Mouse (Mus musculus) spleen, postnatal 36 days (tissue): ENCODE measurements around the gene Gtpbp4.
A peak's percentile ranks its signal among the peaks of the same experiment; 100 is the strongest.
"Not testable (repeated sequence)": the region's sequence is repeated elsewhere in the genome, so short reads cannot be mapped to it uniquely, and the experiment has no call there.

Source experiments
- DNase-seq, 2 experiments: peaks; one replicate each; pipeline ENCODE4 v3.0.0; 2022; ENCODE audit warnings: low spot score in 2 of 2, mixed read lengths in 1 of 2

Gene Gtpbp4

DNA sequence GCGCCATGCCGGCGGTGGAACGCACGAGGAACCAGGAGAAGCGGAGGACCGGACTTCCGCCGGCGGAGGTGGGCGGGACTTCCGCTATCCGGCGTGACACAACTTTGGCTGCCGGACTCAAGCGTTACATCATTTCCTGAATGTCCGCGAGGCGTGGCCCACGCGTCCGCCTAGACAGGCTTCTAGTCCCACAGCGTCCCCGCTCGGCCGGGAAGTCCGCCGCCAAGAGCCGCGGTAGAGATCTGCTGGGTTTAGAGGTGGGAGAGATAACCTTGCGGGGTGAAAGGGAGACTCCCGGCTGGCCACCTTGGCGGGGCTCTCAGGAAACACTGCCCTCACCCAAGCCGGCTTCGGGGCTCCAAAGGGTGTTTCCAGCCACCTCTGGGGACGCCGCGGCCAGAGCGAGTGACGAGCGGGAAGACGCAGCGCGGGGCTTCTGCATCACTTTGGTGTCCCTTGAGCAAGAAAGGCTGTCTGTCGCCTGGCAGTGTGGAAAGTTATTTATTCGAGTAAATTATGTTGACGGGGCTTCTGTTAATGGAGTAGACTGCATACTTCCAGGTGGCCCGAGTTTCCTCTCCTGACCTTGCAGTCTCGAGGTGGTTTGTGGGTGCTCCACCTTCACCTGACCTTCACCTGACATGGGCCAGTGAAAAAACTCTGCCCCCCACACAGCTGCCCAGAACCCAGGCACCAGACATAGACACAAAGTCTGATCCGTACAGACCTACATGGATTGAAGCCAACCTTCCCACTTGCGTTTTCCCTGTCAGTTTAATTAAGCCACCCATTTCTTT, at the start of gene Gtpbp4:
Gene Gtpbp4 (minus strand): TSS at position 94 of the 797 bp plus-strand sequence.
- DNase-seq, result peak; percentile 96 to 97

DNA sequence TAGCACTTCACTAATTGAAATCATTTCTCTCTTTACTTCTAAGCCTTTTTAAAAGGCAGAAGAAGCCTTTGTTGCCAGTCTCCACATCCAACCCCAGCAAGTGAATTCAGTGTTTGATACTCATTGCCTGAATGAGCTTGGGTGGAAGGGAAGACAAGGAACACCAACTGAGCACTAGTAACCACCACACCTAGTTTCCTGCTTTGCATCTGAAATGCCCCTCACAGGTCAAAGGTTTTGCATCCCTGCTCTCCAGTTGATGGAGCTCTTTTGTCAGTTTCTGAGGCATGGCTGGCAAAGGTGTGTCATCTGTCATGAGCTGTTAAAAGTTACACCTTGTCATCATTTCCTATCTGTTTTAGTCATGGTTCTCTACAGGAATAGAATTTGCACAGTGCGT, 48.8 kb upstream of the Gtpbp4 start:
- DNase-seq, result no peak

DNA sequence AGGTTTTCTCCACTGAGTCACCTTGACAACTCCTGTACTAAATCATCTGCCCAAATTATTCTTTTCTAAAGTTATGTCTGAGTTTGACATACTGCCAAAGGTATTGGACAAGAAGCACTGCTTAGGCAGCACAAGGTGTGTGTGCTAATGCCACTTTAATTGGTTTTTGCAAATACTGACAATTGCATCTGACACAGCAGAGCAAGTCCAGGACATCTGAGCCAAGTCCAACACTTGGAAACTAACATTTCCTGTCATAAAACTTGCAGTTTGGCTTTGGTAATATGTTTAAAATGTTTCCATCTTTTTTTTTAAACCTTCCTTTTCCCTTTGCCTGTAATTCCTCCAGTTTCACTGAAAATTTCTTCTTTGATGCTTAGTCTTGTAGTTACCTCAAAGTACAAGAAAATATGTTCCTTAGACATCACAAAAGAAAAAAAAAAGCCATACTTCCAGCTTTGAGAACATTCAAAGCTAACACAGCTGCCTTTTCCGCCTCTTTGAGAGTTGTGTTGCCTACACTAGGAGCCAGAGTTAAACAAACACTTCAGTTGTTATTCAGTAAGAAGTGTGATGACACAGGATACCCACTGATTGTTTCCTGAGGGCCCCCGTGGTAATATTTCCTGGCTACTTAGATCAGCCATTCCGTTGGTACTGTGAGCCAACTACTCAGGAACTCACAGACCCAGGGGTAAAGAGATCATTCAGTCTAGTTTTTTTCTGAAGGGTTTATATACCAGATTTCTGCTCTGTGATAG, 47.6 kb upstream of the Gtpbp4 start:
- no peak for DNase-seq

DNA sequence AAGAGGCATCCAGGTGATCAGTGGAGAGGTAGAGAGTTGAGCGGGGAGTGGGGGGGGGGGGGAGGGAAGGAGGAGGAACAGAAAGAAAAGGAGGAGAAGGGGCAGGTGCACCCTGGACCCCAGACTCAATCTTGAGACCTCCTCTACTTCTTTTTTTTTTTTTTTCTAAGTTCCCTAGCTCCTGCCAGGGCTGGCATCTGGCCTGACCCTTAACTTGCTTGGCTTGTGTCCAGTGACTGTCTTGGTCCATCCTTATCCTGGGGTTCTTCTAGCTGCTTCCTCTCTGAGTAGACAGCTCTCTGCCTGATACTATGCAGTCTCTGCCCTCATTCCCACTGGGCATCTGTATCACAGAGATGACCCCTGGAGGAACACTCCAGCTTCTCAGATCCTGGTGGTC, 44.7 kb upstream of the Gtpbp4 start:
- DNase-seq, result no peak

DNA sequence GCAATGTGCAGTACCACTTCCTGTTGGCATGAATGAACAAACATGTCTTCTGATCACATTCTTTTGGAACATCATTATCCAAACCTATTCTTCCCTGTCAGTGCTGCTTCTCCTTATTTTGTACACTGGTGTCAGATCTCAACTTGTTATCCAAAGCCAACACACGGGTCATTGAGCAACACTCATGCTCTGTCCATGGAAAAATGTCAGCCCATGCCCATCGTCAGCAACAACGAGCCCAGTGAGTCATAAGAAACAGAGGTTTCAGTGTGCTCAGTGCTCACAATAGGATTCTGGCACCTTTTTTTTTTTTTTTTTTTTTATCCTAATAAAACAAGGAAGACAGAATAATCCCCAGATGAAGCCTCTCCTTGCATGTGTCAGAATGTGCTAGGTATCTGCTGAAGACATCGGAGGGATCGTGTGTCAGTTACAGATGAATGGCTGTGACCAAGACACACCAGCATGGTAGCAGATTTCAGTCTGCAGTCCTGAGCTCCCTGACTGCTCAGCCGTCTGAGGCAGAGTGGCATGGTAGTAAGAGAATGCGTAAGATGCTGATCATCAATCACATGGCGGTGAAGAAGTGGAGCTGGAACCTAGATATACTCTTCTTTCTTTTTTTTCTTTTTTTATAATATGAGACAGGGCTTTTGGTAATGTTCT, 36.2 kb upstream of the Gtpbp4 start:
- DNase-seq, result no peak

DNA sequence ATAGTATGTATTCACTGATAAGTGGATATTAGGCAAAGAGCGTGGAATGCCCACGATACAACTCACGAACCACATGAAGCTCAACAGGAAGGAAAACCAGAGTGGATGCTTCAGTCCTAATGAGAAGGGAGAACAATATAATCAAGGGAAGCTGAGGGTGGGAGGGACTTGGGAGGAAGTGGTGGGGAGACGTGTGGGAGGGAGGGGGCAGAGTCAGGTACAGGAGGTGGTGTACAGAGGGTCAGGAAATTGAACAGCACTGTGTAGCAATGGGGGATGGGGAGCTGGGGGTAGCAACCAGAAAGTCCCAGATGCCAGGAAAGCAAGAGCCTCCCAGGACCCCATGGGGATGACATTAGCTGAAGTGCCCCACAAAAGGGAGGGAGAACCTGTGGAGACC, 34.5 kb upstream of the Gtpbp4 start:
- DNase-seq, result no peak

DNA sequence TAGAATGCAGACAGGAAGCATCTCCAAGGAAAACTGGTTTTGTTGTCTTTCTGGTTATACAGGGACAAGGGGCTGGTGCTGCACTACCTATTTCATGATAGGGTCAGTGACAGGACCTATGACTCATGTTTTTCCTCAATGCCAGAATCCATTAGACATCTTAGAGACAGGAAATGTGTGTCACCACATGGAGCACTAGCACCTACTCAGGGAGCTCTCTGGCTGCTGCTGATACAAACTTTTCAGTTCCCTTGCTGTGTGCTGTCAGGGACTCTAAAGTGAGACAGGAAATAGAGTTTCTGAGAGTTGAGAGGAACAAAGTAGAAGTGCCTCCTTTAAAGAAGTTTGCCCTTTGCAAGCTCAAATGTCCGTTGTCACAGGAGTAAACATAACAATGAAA, 31.4 kb upstream of the Gtpbp4 start:
- no peak for DNase-seq

DNA sequence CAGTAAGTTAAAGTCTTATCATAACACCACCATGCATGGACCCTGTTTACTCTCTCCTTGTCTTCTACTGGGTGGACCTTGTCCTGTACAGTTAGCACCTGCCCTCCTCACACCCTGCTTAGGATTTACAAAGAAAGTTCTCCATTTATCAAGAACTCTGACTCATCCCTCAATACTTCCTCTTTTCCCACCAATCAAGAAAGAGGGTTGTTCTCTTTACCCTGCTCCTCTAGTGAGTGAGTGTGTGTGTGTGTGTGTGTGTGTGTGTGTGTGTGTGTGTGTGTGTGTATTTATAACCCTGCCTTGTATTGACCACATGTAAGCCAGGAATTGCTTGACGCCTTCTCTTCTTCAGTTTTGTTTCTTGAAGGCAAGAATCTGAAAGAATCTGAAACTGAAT, 26.7 kb upstream of the Gtpbp4 start:
- DNase-seq, result peak in 1 of 2 experiments; percentile 26

DNA sequence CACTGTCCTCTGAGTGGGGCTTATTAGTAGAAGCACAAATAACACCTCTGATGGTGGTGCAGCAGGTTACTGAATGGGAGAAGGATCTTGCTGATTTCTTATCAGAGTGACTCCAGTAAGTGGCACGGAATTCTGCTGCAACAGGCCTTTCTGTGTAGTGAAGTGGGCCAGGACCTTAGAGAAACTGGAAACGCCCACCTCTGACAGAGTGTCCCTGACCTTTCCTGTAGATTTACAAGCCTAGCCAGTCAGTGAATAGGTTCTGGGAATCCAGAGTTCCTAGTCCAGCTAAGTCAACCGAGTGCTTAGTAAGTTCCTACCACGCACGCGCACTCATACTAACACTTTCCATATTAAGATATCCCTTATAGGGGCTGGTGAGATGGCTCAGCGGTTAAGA, 25.7 kb upstream of the Gtpbp4 start:
- no peak for DNase-seq

DNA sequence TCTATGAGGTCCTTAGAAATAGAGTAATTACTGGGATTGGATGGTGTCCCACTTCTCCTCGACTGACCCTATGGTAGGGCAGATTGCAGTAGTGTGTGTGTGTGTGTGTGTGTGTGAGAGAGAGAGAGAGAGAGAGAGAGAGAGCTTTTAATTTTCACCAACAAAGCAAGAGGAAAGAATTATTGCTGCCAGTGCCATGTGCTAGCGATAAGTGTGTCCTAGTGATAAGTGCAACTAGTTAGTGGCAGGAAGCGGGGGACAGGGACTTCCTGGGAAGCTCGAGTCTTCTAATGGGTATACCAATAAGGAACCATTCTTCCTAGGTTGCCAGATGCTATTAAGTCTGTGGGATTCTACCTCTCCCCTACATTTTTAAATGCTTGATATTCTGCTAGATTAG, 23.8 kb upstream of the Gtpbp4 start:
- no peak for DNase-seq

DNA sequence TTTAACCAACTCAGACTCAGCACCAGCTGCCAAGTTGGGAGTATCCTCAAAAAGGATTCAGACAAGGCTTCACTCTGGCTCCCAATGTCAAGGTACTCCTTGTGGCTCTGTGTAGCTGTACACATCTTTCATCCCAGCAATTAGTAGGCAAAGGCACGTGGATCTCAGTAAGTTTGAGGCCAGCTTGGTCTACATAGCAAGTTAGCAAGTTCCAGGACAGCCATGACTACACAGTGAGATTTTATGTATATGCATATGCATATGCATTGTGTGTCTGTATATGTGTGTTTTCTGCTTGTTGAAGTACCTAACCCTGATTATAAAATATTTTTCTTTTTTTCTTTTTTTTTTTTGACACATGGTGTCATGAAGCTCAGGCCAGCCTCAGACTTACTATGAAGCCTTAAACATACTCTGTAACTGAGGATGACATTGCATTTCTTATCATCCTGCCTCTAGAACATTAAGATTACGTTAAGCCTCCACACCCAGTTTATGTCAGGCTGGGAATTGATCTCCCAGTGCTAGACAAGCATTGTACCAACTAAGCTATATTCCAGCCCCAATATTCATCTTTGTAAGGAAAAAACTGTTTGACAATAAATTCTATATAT, 23.2 kb upstream of the Gtpbp4 start:
- DNase-seq, result peak in 1 of 2 experiments; percentile 8

DNA sequence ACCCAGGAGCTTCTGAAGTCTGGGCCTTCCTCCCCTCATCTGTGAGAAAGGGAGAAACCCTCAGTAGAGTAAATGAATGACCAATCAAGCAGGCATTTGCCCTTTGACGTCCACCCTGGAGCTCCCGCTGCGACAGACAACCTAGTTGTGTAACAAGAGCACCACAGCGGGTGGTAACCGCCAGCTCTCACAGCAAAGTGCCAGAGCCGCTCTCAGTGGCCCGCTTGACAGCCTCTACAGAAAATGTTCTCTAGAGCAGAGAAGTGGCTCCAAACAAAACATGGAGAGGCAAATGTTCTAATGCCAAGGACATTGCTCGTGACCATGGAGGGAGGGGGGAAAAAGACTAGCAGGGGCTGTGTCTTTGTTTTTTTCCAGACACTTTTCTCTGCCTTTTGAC, 21.3 kb upstream of the Gtpbp4 start:
- DNase-seq, result no peak

DNA sequence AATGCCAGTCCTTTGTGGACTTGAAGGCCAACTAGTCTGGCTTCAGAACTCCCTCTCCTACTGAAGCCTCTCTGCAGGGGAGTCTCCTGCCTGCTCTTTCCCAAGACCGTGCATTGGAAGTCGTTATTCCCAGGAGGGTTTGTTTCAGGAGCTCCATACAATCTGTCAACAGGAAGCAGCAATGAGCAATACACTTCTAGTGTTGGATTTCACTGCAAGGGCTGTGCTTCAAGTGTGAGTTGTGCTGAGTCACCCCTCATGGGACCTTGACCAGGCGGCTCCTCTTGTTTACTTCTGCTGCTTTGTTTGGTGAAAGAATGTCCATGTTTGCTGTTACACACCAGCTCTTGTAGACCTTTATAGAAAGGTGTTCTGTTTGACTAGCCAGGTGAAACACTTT, 18.5 kb upstream of the Gtpbp4 start:
- peak in 1 of 2 experiments; percentile 15 for DNase-seq

DNA sequence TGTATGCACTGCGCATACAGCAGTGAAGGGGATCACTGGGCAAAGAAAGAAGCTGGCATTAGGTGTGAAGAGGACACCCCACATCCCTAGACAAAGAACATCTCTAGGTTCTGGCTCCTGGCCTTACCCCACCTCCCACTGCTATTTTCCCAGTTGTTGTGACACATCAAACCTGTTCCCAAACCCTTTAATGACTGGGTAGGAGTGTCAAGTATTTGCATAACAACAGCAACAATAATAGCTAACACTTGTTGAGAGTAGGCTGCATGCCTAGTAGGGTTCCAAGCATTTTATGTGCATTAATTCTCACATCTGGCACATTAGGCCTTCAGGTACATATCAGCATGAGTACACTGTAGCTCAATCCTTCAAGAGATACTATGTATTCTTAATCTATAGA, 17.6 kb upstream of the Gtpbp4 start:
- no peak for DNase-seq

DNA sequence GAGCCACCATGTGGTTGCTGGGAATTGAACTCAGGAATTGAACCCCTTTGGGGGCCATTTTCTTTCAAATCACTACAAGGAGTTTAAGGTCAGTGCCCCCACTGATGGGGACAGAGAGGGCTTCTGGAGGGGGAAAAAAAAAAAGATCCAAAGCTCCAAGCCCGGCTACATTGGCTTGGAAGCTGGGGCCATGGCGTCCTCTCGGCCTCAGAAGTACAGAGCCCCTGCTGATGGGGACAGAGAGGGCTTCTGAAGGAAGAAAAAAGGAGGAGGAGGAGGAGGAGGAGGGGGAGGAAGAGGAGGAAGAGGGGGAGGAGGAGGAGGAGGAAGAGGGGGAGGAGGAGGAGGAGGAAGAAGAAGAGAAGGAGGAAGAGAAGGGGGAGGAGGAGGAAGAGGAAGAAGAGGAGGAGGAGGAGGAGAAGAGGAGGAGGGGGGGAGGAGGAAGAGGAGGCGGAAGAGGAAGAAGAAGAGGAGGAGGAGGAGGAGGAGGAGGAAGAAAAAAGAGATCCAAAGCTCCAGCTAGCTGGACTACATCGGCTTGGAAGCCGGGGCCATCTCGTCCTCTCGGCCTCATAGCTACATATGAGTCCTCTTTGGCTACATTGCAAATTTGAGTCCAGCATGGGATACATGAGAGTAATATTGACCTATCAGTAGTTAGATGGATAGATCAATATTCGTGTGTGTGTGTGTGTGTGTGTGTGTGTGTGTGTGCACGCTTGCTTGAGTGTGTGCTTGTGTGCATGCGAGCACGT, 15.9 kb upstream of the Gtpbp4 start:
- peak; percentile 25 to 42 for DNase-seq

DNA sequence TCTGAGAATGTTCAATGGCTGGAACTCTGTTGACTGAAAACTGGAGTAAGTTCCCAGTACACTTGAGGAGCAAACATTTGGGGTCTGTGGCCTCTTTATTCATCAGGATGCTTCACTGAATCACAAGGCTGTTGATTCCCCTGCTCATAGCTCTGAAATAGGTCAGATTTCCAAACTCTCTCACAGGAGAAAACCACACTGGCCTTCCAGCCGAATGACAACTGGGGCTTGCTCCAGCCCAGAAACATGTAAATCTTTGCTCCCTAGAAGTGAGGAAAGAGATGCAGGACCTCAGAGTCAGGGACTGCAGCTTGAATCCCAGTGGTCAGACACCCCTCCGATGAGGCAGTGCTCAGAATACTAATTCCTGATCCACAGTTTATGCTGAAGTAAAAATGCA, 7.4 kb upstream of the Gtpbp4 start:
- no peak for DNase-seq

DNA sequence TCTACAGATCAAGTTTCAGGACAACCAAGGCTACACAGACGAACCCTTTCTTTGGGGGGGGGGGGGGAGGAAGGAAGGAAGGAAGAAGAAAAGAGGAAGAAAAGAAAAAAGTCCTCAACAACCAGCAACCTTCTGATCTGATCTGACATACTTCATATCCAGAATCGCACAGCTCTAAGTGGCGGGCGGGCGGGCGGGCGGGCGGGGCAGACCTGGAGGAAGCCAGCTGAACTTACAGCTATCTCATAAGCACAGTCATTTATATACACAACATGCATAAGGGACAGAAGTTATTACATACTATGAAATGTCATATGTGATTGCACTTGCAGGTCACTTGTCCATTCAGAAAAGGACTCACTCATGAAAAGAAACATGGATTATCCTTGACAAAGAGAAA, 3.6 kb upstream of the Gtpbp4 start:
- no peak for DNase-seq

DNA sequence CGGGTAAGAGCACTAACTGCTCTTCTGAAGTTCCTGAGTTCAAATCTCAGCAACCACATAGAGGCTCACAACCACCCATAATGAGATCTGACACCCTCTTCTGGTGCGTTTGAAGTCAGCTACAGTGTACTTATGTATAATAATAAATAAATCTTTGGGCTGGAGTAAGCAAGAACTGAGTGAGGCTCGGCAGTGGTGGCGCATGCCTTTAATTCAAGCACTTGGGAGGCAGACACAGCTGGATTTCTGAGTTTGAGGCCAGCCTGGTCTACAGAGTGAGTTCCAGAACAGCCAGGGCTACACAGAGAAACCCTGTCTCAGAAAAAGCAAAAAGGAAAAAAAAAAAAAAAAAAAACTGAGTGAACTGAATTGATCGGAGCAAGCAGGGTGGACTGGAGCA, 1.3 kb upstream of the Gtpbp4 start:
- not testable (repeated sequence) for DNase-seq

DNA sequence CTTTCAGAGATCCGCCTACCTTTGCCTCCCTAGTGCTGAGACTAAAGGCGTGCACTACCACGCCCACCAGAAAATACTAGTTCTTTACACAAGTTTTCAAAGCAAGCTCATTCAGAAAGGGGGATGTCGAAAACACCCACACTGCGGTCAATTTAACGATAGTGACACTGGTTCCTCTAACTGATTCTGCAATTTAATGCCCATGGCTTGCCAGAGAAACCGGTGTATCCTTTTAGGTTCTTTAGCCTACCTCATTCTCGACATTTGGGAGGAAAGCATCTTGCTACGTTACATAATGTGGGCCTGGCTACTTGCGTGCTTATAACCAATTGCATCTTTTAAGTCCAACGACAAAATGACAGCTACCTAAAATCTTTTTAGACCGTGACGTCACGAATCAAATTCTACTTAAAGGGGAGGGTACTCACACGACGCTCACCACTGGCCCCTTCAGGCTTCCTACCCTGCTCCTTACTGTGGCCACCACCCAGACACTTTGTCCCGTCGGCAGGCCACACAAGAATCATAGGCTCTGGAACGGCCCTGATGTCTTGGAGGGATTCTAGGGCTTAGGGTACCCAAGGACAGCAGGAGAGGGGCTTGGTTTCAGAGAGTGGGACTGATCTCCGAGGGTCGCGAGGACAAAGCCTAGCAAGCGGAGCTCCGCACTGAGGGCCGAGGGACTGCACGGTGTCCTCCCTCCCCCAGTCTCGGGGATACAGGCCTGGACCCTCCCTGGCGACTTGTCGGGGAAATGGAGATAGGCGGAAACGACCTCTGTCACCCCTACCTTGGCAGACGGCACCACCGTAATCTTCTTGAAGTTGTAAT, 509 bp downstream of the Gtpbp4 start:
- DNase-seq, result peak in 1 of 2 experiments; percentile 1

DNA sequence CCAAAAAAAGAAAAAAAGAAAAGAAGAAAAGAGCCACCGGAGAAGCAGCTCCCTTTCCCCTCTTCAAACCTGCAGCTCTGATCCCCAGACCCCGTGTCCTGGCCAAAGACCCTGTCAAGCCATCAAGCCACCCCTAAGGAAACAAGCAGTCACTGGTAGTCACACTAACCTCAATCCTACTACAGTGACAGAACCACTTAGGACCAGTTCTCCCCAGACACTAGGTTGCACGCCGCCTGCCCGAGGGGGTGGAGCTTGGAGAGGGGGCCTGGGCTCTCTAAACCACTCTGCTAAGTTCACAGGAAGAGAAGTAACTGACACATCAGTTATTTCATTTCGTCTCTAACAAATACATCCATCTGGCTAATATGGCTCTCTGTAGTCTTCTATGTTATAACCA, 3.7 kb downstream of the Gtpbp4 start:
- DNase-seq, result no peak

DNA sequence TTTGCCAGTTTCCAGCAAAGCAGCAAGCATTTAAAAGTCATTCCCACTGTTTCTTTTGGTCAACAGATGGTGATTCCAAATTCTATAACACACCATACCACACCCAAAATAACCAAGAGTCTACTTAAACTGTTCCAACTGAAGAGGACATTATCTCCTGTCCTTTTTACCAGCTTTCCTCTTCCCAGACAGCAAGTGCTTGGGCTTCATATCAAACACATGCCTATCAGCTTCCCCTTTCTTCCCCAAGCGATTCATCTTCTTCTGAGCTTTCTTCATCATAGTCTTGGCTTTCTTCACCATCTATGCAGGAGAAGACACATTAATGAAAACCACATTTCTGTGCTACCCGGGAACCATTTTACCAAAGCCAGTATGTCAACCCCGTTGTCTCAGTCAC, 22.9 kb downstream of the Gtpbp4 start:
- DNase-seq, result no peak
